Mouse (Mus musculus) v-Abl transformed pro-B cells (cell line): ENCODE measurements around the gene Rapgef5.

Experiments
- in situ Hi-C, 2 experiments: fragments of 400-800 bp; cut with MboI; formaldehyde crosslinking; loops; one replicate each; pipeline ENCODE4 v1.15.1; 2025; ENCODE audit not compliant: unreplicated experiment in 2 of 2

Gene Rapgef5

DNA sequence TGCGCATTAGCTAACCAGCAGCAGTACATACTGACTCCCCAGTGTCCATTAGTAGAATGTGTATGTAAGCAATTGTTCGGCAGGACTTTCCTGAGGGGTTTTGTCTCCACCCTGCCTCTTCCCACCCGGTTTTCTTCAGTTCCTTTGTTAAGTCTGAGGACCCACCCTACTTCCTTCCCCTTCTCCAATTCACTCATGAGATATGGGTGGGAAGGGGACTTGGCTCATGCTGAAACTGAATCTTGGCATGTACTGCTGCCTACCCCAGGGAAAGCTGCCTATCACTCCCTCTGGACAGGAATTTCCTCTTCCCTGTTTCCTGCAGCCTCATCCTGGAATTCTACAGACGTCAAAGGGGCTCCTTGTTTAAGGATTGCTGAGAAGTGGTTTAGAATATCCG is 147.4 kb downstream of the Rapgef5 start:
- in situ Hi-C loops: no loop called here

DNA sequence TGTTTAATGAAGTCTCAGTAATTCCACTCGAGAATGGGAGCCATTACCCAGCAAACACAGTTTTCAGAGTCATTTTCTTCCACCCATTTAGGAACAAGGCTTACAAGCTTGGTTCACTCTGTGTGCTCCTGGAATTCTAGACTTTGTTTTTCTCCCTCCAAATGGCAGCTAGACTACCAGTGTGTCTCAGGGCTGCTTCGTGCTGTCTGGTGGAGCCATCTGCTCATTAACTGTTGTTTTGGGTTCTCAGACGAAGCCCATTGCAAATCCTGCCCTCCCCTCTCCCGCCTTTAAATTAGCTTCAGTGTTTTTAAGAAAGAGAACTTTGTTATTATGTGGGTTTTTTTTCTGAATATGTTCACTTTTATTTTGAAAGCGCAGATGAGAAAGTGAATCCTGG is 148.4 kb downstream of the Rapgef5 start:
- in situ Hi-C loops: no loop called here

DNA sequence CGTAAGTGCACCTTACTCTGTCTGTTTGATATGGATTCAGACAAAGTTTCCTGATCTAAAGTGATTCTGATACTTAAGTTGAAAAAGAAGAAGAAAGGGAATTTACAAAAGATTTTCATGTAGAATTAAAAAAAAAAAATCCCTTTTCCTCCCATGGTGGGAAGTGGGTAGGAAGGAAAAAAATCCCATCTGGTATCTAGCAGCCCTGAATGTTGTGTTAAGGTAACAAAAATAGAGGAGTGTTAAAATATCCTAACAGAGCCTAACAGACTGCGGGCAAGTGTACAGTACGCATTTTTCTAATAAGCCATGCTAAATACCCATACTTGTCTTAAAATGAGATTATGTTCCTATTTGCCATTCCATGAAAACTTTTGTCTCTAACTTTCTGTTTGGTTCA is 150.1 kb downstream of the Rapgef5 start:
- in situ Hi-C loops: no loop called here

DNA sequence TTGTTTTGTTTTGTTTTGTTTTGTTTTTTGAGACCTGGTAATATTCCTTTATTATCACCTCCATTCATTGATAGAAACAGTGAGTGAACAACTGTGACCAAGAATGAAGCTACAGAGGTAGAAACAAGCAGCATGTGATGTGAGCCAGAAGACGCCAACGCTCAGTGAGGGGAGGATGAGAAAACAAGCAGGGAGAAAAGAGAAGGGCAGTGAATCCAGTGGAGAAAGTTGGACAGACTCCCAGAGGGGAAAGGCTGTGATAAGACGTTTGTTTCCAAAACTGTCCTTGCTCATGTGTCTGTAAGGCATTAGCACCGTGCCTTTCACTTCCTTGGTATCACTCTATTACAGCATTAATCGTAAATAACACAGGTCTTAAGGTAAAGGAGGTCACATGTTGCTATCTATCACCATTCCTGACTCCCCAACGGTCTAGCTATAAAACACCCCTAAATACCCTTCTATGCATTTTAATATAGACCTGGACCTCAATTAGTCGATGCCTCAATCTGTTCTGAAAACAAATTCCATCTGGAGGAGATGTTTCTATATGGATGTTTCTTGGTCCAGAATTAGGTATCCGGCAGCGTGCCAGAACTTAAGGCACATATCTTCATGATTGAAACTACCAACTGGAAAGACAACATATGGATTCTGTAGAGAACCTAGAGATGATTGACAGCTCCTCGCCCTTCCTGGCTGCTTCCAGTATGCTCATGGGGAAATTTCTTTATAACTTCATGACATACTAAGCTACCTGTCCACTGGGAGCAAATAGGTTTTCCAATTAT is 153.5 kb downstream of the Rapgef5 start:
- in situ Hi-C loops: no loop called here

DNA sequence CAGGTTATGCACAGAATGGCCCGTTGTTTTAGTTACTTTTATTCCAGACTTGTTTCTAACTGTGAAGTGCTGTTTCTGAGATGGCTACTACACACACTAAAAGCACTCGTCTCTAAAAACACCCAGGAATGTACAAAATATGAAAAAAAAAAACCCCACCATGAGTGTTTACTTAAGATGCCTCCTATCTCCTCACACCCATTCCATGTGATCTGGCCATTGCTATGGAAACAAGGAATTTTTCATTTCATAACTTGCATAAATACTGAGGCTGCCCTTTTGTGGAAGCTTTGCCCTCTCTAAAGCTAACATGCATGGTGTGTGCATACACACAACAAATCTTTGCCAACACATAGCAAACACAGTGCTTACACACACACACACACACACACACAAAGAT is 156.9 kb downstream of the Rapgef5 start:
- in situ Hi-C loops: no loop called here

DNA sequence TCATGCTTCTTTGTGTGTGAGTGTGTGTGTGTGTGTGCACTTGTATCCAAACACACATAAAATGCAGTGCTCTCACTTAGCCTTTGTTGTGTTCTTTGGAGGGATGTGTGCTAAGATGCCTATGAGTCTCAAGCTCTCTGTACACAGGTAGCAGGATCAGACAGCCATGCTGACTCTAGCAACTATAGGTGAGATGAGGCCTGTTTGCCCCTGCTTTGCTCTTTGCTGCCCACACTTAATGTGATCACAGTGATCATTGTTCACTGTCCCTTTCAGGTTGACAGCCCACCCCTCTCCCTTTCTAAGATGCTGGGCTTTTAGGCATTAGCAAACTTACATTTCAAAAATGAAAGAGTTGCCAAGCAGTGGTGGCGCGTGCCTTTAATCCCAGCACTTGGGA is 158.2 kb downstream of the Rapgef5 start:
- in situ Hi-C loops: no loop called here

DNA sequence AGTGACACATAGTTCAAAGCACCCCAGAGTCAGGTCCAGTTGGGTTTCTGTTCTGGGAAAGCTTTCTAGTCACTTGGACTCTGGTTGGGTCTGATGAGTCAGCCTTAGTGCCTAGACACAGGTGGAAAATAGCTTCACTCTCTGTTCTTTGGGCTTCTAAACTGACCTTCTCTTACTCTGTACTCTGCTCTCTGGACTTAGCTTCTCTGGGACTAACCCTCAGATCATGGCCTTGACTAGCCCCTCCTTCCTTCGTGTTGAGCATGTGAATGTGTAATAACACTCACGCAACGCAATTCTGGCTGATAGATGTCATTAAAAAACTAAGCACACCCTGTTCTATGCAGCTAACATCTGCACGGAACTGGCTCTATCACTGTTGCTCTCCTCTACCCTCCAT is 160.0 kb downstream of the Rapgef5 start:
- in situ Hi-C loops: no loop called here

DNA sequence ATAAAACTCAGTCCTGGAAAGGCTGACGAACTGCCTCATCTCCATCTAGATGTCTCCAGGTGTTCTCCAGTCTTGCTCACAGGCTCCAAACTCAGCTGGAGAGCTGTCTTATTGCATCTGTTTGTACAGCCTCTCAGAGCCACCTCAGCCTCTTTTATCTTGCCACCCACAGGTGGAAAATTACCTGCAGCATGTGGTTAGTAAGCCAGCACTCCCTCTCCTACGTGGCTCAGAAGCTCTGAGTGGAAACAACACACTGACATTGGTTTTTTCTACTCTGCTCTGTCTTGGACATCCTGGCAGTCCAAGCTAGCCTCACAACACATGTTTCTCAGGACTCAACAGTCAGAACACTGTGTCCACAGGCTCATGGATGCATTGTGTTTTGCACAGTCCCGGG is 162.6 kb downstream of the Rapgef5 start:
- in situ Hi-C loops: no loop called here

DNA sequence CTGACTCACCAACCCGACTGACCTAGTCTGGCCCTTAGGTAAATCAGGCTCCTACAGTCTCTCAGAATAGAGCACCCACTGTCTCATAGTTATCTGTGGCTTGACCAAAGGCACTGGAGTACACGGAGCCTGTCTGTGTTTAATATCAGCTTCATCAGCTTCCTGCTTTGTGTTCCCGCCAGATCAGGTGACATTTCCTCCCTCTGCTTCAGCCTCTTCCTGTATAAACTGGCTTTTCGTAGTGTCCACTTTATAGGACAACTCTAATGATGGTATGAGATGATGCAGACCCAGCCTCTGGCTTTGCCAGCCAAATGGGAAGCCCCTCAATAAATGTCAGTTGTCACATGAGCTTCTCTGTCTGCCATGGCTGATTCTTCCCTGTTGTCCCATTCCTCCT is 163.5 kb downstream of the Rapgef5 start:
- in situ Hi-C loops: no loop called here

DNA sequence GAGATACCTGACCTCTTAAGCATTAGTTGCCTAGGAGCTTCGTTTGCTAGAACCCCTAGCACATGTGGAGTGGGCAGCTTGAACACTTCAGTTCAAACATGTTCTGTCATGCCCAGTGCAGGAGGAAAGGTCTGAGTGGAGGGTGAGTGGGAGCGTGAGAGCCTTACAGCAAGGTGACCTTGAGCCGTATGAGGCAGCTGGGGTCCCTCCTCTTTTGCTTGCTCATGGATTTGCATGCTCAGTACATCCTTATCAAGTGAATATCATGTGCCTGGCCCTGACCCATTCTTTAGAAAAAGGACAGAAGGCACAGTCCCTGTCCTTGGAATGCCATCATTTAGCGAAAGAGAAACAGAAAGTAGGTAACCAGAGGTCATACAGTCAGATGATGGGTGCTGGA is 165.0 kb downstream of the Rapgef5 start:
- in situ Hi-C loops: no loop called here

DNA sequence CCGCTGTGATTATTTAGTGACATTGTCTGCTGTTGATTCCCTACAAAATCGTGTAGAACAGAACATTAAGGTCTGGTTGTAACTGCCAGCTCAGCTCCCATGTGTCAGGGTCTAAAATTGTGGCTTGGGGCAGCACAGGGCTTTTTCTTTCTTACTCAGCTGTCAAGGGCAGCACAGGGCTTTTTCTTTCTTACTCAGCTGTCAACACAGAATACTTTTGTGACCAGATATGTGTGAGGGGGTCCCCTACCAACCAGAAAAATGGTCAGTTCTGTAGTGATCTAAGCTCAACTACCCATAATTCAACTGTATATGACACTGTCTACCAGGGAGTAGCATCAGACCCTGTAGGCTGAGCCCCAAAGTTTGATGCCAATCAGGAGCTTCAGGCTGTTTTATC is 167.1 kb downstream of the Rapgef5 start:
- in situ Hi-C loops: no loop called here

DNA sequence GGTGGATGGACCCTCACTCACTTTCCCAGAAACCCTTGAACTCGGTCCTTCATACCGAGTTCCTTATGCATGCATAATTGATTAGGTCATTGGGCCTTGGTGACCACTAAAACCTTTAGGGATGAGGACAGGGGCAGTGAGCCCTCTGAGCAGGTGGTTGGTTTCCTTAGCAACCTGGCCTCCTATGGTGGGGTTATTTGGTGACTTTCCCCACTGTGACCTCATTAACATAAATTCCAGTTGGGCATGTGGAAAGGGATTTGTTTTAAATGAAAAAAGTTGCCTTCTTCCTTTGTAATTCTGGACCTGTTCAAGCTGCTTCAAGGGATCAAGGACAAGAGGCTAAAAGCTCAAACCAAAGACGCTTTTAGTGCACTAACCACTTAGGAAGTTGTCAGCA is 167.7 kb downstream of the Rapgef5 start:
- in situ Hi-C loops: no loop called here

DNA sequence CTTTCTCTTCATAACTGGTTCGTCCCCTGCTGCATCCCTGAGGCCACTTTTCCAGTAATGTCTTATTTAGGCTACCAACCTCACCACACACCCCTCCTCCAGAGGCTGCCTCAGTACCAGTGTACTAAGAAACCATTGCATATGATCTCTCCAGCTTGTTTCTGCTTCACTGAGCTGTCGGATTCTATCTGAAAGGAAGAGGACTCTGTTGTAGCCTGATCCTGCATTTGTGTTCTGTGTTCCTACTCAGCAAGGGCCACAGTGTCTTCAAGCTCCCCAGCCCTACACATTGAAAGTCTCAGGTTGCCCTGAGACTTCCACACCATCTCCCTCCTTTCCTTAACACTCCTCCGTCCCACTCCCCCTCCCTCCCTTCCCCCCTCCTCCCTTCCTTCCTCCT is 168.5 kb downstream of the Rapgef5 start:
- in situ Hi-C loops: no loop called here

DNA sequence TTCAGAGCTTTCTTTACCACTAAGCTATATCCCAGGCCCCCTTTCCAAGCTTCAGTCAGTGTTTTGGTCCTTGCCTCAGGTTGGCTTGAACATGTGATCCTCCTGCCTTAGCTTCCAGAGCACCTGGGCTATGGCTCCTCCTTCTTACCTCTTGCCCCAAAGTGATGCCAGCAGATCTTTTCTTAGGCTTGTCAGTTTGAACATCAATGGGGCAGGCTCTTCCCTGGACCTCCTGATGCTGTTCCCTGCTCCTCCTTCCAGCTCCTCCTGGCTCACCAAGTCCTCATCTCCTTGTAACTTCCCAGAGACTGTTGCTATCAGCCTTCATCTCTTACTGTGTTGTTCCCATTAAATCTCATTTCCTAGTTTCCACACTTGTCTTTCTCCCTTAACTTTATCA is 169.1 kb downstream of the Rapgef5 start:
- in situ Hi-C loops: no loop called here

DNA sequence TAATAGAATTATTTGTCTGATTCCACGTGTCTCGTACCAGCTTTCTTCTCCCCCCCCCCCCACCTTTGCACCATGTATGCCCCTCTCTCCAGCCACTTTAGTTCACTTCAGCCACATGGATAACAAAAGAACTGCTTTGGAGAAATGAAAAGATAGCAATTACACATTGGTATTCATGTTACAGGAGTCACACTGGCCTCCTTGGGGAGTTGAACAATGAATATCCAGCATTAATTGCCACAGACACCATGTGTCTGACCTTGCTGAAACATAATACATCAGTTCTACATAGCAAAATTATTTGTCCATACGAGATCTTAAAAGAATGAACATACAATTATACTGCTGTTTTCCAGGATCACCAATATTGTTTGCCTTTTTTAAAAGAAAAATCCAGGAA is 170.5 kb downstream of the Rapgef5 start:
- in situ Hi-C loops: no loop called here

DNA sequence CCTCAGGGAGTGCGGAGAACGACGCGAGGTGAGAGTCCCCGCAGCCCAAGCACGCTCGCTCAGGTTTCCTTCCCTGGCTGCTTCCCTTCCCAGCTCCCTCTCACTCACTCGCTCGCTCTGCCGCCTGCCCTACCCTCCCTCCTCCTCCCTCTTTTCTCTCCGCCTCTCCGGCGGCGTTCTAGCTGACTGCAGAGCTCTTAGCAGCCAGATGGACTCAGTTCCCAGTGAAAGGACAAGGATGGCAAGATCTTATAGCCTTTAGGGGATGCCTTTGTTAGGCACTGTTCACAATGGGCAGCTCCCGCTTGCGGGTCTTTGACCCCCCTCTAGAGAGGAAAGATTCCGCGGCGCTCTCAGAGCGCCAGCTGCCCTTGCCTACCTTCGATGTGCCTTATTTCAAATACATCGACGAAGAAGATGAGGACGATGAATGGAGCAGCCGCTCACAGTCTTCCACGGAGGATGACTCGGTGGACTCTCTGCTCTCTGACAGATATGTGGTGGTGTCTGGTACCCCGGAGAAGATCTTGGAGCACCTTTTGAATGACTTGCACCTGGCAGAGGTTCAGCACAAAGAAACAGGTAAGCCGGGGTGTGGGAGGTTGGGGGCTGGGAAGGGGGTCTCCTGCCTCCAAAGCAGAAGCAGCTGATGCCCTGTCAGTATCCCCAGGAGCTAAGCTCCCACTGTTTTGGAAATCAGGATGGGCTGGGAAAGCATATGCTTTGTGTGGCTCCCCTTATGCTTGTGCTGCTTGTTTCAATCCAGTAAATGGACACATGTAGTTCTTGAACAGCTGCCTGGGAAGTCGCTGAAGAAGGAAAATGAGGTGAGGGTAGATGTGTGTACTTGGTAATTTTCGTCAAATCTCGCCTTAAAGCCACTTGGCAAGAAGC is 172.6 kb downstream of the Rapgef5 start:
- in situ Hi-C loops: no loop called here

DNA sequence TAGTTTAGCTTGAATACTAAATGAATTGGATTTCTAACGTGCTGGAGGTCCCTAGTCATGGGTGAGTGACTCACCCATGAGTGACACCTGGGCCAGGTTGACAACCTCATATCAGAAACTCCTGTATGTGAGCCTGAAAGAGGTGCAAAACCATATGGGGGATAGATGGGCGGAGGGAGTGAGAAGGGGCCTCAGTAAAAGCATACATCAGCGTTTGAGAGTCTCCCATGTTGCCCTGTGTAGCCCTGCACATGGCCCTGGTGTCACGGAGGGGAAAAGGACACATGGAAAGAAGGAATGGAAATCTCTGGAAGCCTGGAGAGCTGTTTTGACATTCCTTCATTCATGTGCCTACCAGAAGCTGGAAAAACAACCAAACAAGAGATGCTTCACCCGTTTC is 175.1 kb downstream of the Rapgef5 start:
- in situ Hi-C loops: no loop called here

DNA sequence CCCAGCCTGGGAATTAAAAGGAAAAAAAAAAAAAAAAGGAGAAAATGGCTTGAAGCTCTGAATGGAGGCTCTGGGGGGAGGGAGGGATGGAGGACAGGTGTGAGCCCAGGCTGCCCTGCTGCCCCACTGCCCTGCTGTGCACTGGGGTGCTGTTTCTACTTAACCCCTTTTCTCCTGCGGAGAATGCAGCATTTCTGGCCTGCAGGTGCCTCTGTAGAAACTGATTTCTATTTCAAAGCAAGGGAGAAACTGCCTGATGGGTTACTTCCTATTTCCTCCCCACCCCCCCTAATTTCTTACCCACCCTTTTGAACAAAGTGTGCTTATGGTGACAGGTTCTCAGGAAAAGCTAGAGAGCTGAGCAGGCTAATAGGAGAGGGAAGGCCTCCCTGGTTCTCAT is 176.5 kb downstream of the Rapgef5 start:
- in situ Hi-C loops: no loop called here

DNA sequence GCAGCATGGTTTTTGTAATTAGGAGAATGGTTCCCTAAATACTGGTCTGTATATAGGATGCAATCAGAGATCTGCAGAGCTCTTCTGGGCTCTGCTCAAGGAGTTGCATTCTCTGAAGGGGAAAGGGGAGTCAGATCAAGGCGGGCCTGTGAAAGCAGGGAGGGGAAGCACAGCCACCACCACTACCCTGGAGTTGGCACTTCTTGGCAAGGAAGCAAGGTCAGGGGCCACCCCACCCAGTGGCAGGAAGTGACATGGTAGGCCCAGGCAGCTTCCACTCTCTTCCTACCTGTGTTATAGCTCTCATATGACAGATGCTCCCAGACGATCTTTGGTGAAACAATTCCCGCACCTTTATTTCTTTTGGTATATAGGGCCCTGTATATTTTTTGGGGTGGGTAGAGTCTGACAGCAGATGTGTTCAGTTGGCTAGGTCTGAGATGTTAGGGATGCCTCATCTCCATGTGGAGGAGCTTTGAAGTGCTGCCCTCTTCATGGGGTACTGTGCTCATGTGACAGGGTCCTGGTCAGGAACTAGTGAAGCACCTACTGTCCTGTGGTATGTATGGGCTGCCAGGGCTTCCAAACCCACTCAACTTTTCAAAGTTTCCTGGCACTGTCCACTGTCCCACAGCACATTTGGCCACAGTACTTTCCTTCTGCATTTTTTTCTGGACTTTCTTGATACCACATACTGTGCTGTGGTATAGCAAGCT is 183.8 kb downstream of the Rapgef5 start:
- in situ Hi-C loops: no loop called here

DNA sequence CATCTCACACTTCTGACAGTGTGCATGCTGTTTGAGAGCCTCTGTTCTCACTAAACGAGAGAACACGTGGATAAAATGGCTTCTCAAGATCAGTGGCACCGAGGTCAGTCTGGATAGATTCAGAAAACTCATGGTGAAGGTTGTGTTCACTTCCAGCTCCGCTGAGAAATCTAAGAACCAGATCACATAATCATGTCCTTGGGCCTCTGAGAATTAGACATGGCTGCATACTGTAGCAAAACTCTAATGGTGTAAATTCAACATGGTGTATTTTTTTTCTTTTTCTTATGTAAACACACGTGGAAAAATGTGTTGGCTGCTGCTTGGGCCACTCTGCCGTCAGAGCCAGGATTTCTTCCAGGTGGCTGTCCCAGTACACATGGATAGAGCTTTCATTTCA is 184.6 kb downstream of the Rapgef5 start:
- in situ Hi-C loops: no loop called here

DNA sequence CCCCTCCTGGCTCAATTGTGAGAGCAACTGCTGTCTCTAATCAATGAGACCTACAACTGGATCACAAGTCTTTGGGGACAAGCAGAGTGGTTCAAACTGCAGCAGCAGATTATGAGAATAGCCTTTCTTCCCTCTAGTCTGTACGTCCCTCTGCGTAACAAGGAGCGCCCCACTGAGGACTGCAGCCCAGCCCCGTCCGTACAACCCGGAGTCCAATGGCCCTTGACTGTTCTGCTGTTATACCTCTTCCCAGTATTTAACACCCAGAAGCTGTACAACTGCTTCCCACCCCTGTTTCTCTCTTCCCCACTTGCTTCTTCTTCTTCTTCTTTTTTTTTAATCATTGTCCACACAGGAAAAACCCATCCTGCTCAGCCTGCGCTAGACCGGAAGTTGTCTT is 186.0 kb downstream of the Rapgef5 start:
- in situ Hi-C loops: no loop called here
